Mouse (Mus musculus) liver, embryonic 16.5 days (tissue): ENCODE results near the gene Gnpat. TPM values are rescaled to one million over a fixed set of nuclear protein-coding genes. Genes with fewer than 3 reads are reported as not detected.

Experiments used
- ATAC-seq: fragments of 200-750 bp; cut with Nextera tagmentation; 2 replicates; pipeline ENCODE4 v1.8.0; 2017; ENCODE audit warnings: low read depth, mild to moderate bottlenecking, moderate number of reproducible peaks, moderate library complexity
- H3K27ac ChIP-seq: fragments of 300-500 bp; sonication (generic); 2 replicates; pipeline ENCODE4 v1.5.1; 2014; ENCODE audit warnings: mild to moderate bottlenecking, low read length
- H3K27me3 ChIP-seq: fragments of 300-500 bp; sonication (generic); 2 replicates; pipeline ENCODE4 v1.6.1; 2014; ENCODE audit warnings: low read depth, low read length, mixed read lengths; ENCODE audit not compliant: control insufficient read depth, insufficient read depth
- H3K36me3 ChIP-seq: fragments of 300-500 bp; sonication (generic); 2 replicates; pipeline ENCODE4 v1.6.1; 2014; ENCODE audit warnings: mild to moderate bottlenecking; ENCODE audit not compliant: control insufficient read depth, insufficient read depth
- H3K4me1 ChIP-seq: fragments of 300-500 bp; sonication (generic); 2 replicates; pipeline ENCODE4 v1.6.1; 2014; ENCODE audit warnings: low read depth, low read length, mixed read lengths; ENCODE audit not compliant: control insufficient read depth
- H3K4me2 ChIP-seq: fragments of 300-500 bp; sonication (generic); 2 replicates; pipeline ENCODE4 v1.6.1; 2014; ENCODE audit warnings: low read depth, low read length, mixed read lengths
- H3K4me3 ChIP-seq: fragments of 300-500 bp; sonication (generic); 2 replicates; pipeline ENCODE4 v1.5.1; 2014; ENCODE audit warnings: low read depth, mild to moderate bottlenecking, low read length
- H3K9ac ChIP-seq: fragments of 300-500 bp; sonication (generic); 2 replicates; pipeline ENCODE4 v1.6.1; 2014; ENCODE audit warnings: low read depth, low read length
- H3K9me3 ChIP-seq: fragments of 300-500 bp; sonication (generic); replicated peaks from 2 replicates; pipeline ENCODE4 v1.6.1; 2016; ENCODE audit warnings: low read length; ENCODE audit not compliant: control insufficient read depth
- WGBS: fragments of 180-500 bp; shearing (Covaris S2); extraction: QIAGEN DNeasy Blood & Tissue Kit; methylation state at CpG from one replicate; pipeline ENCODE4 v1.1.7; 2014; ENCODE audit not compliant: insufficient replicate concordance; 5-methylcytosine and 5-hydroxymethylcytosine counted together
- polyA plus RNA-seq: library from polyadenylated mRNA; unstranded; fragments of >200 nt; fragmentation: Nextera tagmentation; extraction: Ambion mirVana; gene quantifications from 2 replicates; pipeline ENCODE4 v1.2.1, GENCODE M21; 2015

Gene Gnpat
- polyA plus RNA-seq, 1 experiment from 2014 or later, result 34.8 TPM

GRCm38 (mm10) chr8:124923971-124924652, 61.3 kb downstream of the Gnpat start:
- H3K4me2 ChIP-seq, result no peak overlapping the region
- ATAC-seq, result no peak
- no peaks in the 10 kb centered on the region for H3K27me3 ChIP-seq
- H3K36me3 ChIP-seq, result no peaks in the 10 kb centered on the region
- no peak overlapping the region for H3K4me3 ChIP-seq
- H3K9ac ChIP-seq, result no peak overlapping the region
- no peak overlapping the region for H3K27ac ChIP-seq
- no peaks in the 10 kb centered on the region for H3K9me3 ChIP-seq
- H3K4me1 ChIP-seq, result peaks cover 29% of the 10 kb centered on the region
- 81% methylated on average over 15 of the region's 15 CpGs for WGBS

GRCm38 (mm10) chr8:124925544-124926266, 62.9 kb downstream of the Gnpat start:
- ATAC-seq, result peak; percentile 64
- H3K4me1 ChIP-seq, result peaks cover 35% of the 10 kb centered on the region
- 19% methylated on average over 14 of the region's 14 CpGs for WGBS
- H3K9ac ChIP-seq, result no peak overlapping the region
- no peak overlapping the region for H3K27ac ChIP-seq
- H3K36me3 ChIP-seq, result no peaks in the 10 kb centered on the region
- H3K27me3 ChIP-seq, result no peaks in the 10 kb centered on the region
- H3K4me3 ChIP-seq, result no peak overlapping the region
- H3K4me2 ChIP-seq, result no peak overlapping the region
- no peaks in the 10 kb centered on the region for H3K9me3 ChIP-seq

GRCm38 (mm10) chr8:124926351-124926771, 63.5 kb downstream of the Gnpat start:
- H3K4me2 ChIP-seq, result no peak overlapping the region
- ATAC-seq, result no peak
- H3K9ac ChIP-seq, result no peak overlapping the region
- H3K27me3 ChIP-seq, result no peaks in the 10 kb centered on the region
- no peaks in the 10 kb centered on the region for H3K36me3 ChIP-seq
- peaks cover 35% of the 10 kb centered on the region for H3K4me1 ChIP-seq
- 55% methylated on average over 10 of the region's 10 CpGs for WGBS
- H3K27ac ChIP-seq, result no peak overlapping the region
- no peak overlapping the region for H3K4me3 ChIP-seq
- no peaks in the 10 kb centered on the region for H3K9me3 ChIP-seq

GRCm38 (mm10) chr8:124929006-124929405, 66.2 kb downstream of the Gnpat start:
- H3K27me3 ChIP-seq, result no peaks in the 10 kb centered on the region
- H3K4me2 ChIP-seq, result no peak overlapping the region
- H3K36me3 ChIP-seq, result no peaks in the 10 kb centered on the region
- no peaks in the 10 kb centered on the region for H3K9me3 ChIP-seq
- WGBS, result 82% methylated on average over 11 of the region's 11 CpGs
- peaks cover 21% of the 10 kb centered on the region for H3K4me1 ChIP-seq
- no peak for ATAC-seq
- H3K9ac ChIP-seq, result no peak overlapping the region
- no peak overlapping the region for H3K4me3 ChIP-seq
- H3K27ac ChIP-seq, result no peak overlapping the region

- Histone ChIP-seq H3K27me3 (no peaks in the 10 kb centered on the region), H3K9ac (no peak overlapping the region), H3K4me3 (no peak overlapping the region), H3K4me1 (peaks cover 21% of the 10 kb centered on the region), H3K36me3 (no peaks in the 10 kb centered on the region), H3K4me2 (no peak overlapping the region), H3K27ac (no peak overlapping the region), H3K9me3 (no peaks in the 10 kb centered on the region)
- WGBS, result 76% methylated on average over 13 of the region's 13 CpGs
- no peak for ATAC-seq
Observed at GRCm38 (mm10) chr8:124930086-124930485, 67.3 kb downstream of the Gnpat start.

GRCm38 (mm10) chr8:124930649-124931048, 67.8 kb downstream of the Gnpat start:
- 70% methylated on average over 4 of the region's 4 CpGs for WGBS
- no peak for ATAC-seq
- no peak overlapping the region for H3K27ac ChIP-seq

GRCm38 (mm10) chr8:124932435-124932834, 69.6 kb downstream of the Gnpat start:
- no peak overlapping the region for H3K9ac ChIP-seq
- H3K9me3 ChIP-seq, result no peaks in the 10 kb centered on the region
- H3K4me3 ChIP-seq, result no peak overlapping the region
- no peaks in the 10 kb centered on the region for H3K27me3 ChIP-seq
- H3K4me2 ChIP-seq, result no peak overlapping the region
- no peak for ATAC-seq
- WGBS, result 46% methylated on average over 3 of the region's 3 CpGs
- peaks cover 7% of the 10 kb centered on the region for H3K4me1 ChIP-seq
- no peak overlapping the region for H3K27ac ChIP-seq
- H3K36me3 ChIP-seq, result no peaks in the 10 kb centered on the region

More at GRCm38 (mm10) chr8:124930649-124931048, 67.8 kb downstream of the Gnpat start:
- Histone ChIP-seq H3K9ac (no peak overlapping the region), H3K36me3 (no peaks in the 10 kb centered on the region), H3K27me3 (no peaks in the 10 kb centered on the region), H3K4me3 (no peak overlapping the region), H3K4me2 (no peak overlapping the region), H3K9me3 (no peaks in the 10 kb centered on the region), H3K4me1 (peaks cover 16% of the 10 kb centered on the region)

GRCm38 (mm10) chr8:124935116-124935515, 72.3 kb downstream of the Gnpat start:
- Histone ChIP-seq H3K4me1 (peaks cover 3% of the 10 kb centered on the region), H3K4me2 (no peak overlapping the region), H3K4me3 (no peak overlapping the region), H3K27ac (no peak overlapping the region), H3K36me3 (no peaks in the 10 kb centered on the region; the same call in none of the 2 replicates), H3K9ac (no peak overlapping the region), H3K27me3 (no peaks in the 10 kb centered on the region), H3K9me3 (no peaks in the 10 kb centered on the region)
- ATAC-seq, result no peak
- 66% methylated on average over 5 of the region's 5 CpGs for WGBS

GRCm38 (mm10) chr8:124936699-124937098, 73.9 kb downstream of the Gnpat start:
- ATAC-seq, result no peak
- WGBS, result 89% methylated on average over 10 of the region's 10 CpGs
- Histone ChIP-seq H3K4me2 (no peak overlapping the region), H3K36me3 (no peaks in the 10 kb centered on the region; the same call in none of the 2 replicates), H3K27me3 (no peaks in the 10 kb centered on the region), H3K4me1 (no peaks in the 10 kb centered on the region), H3K9me3 (no peaks in the 10 kb centered on the region), H3K27ac (no peak overlapping the region), H3K9ac (no peak overlapping the region), H3K4me3 (no peak overlapping the region)
